Mouse (Mus musculus): ENCODE measurements around the gene Smok2a.
"Not testable (repeated sequence)": the region's sequence is repeated elsewhere in the genome, so short reads cannot be mapped to it uniquely, and the experiment has no call there.

- TF ChIP-seq CTCF, POLR2A (IDR thresholded peaks at IDR 0.05; ENCODE audit: insufficient read depth, low read depth, low read length): not testable (repeated sequence)
Observed at GRCm38 (mm10) chr17:13239461-13239860, 18.5 kb downstream of the Smok2a start.
